Mouse (Mus musculus) cerebellum, postnatal 25 days (tissue): ENCODE data around the gene Tmem258.

Experiments used
- DNase-seq, 2 experiments: peaks; one replicate each; pipeline ENCODE4 v3.0.0; 2021; ENCODE audit warnings: mixed read lengths in 2 of 2

Tmem258 gene

GRCm38 (mm10) chr19:10224637-10225453, 21.0 kb downstream of the Tmem258 start:
- no peak for DNase-seq

- no peak for DNase-seq
These were observed 22.0 kb downstream of the Tmem258 start for GRCm38 (mm10) chr19:10225767-10226166.

- no peak for DNase-seq
These were observed 27.2 kb downstream of the Tmem258 start for GRCm38 (mm10) chr19:10231016-10231415.

GRCm38 (mm10) chr19:10231871-10232270, 28.1 kb downstream of the Tmem258 start:
- DNase-seq = no peak

GRCm38 (mm10) chr19:10232327-10233017, 28.7 kb downstream of the Tmem258 start:
- peak in 1 of 2 experiments; percentile 23 for DNase-seq

GRCm38 (mm10) chr19:10235784-10236565, 32.2 kb downstream of the Tmem258 start:
- no peak for DNase-seq

GRCm38 (mm10) chr19:10238477-10238876, 34.7 kb downstream of the Tmem258 start:
- no peak for DNase-seq

- DNase-seq = no peak
These were observed 35.6 kb downstream of the Tmem258 start for GRCm38 (mm10) chr19:10239419-10239818.

GRCm38 (mm10) chr19:10239975-10240653, 36.3 kb downstream of the Tmem258 start:
- no peak for DNase-seq

- DNase-seq = peak; percentile 72 to 85
These were observed 37.0 kb downstream of the Tmem258 start, which contains the start of gene Myrf for GRCm38 (mm10) chr19:10240654-10241305. Gene Myrf (minus strand): TSS chr19:10240748.

- DNase-seq = peak in 1 of 2 experiments; percentile 14
These were observed 39.1 kb downstream of the Tmem258 start for GRCm38 (mm10) chr19:10242916-10243315.

GRCm38 (mm10) chr19:10244183-10244582, 40.4 kb downstream of the Tmem258 start:
- DNase-seq = peak in 1 of 2 experiments; percentile 58

- no peak for DNase-seq
These were observed 43.4 kb downstream of the Tmem258 start for GRCm38 (mm10) chr19:10247165-10247564.

- DNase-seq = no peak
These were observed 44.3 kb downstream of the Tmem258 start for GRCm38 (mm10) chr19:10248128-10248527.
